Mouse (Mus musculus): ENCODE measurements at regions not wholly inside any gene's neighbourhood (a gene's known extent, or its start where the extent isn't known, plus 50 kb on each side); places are given as distances from the start of the nearest gene placed in this dataset.

DNA sequence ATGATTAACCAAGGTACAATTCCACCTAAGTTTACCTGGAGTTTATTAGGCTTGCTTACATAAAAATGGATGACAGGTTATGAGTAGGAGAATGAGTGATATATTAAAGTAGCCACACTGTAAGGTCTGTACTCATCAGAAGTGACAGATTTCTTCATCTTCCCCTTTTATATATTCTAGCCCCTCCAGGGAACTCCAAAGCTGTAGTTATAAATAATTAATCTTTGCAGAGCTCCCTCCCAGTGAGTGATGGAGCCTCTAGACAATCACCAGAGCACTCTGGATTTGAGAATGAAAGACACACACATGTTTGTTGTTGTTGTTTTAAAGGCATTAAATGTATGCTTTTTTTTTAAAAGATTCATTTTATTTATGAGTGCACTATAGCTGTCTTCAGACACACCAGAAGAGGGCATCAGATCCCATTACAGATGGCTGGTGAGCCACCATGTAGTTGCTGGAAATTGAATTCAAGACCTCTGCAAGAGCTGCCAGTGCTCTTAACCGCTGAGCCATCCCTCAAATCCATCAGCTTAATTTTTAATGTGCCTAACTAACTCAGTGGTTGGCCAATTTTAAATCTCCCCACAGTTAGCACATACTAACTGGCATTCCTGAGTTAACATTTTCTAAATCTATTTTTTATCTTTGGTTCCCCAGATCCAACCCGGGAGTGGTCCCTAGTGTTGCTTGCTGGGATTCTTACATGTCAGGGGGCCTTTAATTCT, 273.5 kb downstream of the Rnf152 start:
- intact Hi-C loops (cut with DNase I): no loop called here
- DNase-seq: no peak

DNA sequence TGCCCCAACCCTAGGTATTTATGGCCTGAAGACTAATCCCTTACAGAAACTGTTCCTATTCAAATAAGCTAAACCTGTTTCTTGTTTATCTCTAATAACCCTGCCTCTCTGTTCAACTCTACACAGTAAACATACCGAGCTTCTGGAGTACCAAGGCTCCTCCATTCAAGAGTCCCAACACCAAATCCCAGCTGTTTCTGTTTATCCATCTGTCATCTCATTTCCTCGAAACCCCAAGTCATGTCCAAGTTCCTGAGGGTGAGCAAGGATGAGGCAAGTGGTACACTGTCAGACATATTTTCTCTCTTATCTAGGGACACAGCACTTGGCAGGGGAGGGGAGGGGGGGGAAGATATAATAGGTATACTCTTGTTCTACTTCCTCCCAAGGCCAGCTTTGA, 274.6 kb downstream of the Rnf152 start:
- no peak for DNase-seq
- intact Hi-C loops (cut with DNase I): no loop called here

DNA sequence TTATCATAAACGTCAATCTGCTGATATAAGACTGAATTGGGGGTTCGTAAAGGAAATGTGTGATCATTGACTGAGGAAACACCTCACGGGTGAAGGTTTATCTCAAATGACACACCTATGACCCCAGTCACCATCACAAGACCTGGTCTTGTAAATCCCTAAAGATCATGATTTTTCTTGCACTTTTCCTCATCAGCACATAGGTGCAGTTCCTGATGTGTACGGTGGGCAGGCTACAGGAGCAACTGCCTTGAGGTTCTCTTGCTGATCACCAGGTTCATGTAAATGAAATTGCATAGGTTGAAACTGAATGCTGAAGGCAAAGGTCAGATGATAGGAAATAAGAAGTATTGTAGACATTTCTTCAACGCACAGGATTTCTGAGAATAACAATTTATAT, 277.1 kb downstream of the Rnf152 start:
- no peak for DNase-seq
- intact Hi-C loops (cut with DNase I): no loop called here

DNA sequence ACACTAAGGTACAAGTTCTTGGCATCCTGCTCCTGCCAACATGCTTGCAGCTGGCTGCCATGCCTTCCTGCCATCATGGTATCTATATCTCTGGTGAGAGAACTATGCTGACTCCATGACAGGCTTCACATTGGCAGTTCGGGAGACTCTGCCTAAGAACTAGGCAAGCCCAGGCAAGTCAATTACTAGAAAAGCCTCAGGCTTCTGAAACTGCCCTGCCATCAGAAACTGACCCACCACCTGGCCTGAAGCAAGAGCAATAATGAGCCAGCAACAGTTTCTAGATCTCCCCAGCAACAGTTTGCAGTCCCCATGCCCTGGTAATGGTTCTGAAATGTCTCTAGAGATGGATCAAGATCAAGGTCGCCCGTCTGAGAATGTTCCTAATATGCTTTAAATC, 280.8 kb downstream of the Rnf152 start:
- no peak for DNase-seq
- intact Hi-C loops (cut with DNase I): no loop called here

DNA sequence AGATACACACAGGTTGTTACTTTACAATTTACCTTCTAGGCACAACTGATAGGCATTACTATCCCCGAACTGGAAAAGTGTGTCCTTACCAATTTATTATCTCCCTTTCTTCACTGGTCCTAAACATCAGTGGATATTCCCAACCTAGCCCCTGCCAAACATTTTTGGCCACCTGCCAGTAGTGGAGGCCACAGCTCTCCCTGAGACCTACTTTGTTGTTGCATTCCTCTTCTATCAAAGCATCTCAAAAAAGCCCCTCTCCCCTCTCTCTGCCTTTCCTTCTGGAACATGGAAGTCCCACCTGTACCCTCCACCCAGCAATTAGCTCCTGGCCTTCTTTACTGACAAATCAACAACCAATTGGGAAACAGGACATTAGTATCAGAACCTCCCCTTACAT, 282.2 kb downstream of the Rnf152 start:
- intact Hi-C loops (cut with DNase I): no loop called here
- no peak for DNase-seq

DNA sequence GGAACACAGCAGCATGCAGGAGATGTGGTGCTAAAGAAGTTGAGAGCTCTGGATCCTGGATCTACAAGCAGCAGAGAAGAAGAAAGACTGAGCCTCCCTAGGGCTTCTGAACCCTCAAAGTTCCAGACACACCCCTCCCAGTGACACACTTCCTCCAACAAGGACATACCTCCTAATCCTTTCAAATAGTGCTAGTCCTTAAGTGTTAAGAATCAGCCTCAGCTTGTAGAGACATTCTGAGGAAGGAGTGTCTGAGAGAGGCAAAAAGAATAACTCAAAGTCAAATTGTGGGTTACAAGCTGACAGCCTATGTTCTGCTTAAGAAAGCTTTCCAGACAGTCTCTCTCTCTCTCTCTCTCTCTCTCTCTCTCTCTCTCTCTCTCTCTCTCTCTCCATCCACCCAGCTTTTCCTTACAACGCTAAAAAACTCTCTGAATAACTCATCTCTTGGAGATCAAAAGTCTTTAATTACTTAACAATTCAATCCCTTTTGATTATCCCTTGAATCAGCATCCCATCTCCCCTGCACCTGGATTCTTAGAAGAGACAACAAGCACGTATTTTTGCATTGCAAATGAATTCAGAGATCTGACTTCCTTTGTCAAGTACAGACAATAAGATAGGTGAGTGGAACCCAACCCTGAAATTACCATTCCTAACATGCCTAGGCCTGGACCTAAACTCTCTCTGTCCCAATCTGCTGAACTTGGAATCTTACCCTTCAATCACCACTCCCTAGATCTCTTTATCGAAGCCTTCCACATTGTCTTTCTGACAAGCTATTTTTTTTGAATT, 285.7 kb downstream of the Rnf152 start:
- intact Hi-C loops (cut with DNase I): no loop called here
- no peak for DNase-seq

DNA sequence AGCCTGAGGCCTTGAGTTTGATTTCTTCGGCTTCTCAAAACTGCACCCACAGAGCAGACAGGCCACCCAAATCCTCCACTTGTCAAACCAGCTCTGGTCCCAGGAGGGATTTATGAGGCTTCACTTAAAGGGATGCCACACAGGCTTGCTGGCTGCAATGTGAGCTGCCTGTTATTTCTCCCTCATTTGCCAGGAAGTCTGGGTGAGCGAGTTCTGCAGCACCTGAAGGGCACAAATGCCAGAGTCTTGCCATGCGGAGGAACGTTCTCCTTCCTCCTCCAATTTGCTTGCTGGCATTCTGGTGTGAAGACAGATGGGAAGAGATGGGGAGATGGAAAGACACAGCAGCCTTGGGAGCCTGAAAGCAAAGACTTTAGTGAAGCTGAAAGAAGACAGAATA, 288.6 kb downstream of the Rnf152 start:
- intact Hi-C loops (cut with DNase I): no loop called here
- DNase-seq: no peak

DNA sequence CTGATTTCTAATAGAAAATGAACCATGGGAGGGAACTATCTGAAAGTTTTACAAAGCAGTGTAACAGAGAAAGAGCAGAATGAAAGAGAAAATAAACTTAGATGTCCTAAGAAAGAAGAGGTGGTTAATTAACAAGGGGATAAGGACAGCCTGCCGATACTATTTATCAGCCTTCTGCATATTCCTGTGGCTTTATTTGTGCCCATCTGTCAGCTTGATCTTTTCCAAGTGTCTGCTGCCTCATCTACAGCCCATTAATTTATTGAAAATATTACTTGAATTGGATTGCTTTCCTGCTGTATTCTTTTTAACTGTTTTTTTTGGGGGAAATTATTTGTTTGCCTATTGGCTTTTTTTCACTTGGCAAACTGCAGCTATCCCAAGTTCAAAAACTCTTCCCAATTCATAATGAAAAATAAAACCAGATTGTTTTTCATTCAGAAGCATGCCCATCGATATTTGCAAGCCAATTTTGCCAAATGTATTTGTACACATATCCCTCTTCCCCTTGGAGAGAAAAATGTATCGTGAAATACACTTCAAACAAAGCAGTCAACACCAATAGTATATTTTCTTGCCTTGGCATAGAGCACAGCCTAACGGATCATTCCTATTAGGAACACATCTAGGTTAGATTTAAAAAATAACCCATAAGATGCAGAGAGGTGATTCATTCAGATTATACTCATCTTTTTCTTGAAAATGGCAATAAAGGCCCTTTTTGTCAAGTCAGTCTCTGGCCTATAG, 289.3 kb downstream of the Rnf152 start:
- intact Hi-C loops (cut with DNase I): no loop called here
- DNase-seq: no peak

DNA sequence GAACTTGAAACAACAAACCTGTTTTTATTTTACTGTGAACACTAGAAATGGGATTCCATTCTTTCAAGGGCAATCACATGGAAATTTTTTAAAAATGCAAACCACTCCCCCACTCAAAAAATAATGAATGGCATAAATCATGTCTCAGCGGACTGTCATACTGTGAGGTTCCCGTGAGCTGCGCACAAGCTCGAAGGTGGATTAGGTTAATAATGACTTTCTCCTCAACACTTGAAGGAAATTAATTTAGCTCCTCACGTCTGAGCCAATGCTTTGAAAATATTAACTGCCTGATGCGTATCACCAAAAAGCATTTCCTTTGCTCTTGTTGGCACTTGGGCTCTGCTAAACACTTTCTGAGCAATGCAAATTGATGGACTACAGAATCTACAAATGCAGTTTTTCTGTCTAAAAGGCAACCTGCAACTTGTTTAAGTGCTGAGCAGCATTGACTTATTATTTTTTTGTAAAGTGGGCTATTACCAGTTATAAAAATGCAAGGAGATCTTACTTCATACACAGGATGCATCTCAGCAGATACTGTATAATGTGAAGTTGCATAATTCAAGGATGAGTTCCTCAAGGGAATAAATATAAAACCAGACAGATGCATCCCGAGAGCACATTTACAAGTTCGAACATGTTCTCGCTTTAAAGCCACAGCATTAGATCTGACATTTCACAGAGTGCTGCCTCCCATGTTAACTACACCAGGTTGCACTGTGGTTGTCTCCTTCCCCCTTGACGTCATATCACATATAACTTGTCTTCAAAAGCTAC, 282.4 kb downstream of the Cdh20 start:
- DNase-seq: no peak
- intact Hi-C loops (cut with DNase I): no loop called here

Measured in gastrocnemius, postnatal 36 days (tissue).